Mouse (Mus musculus) frontal cortex, adult 2 months (tissue): Measurements from ENCODE around the gene Zan. TPM values are rescaled to one million over a fixed set of nuclear protein-coding genes. Genes with fewer than 3 reads are reported as not detected.

Source experiments
- DNase-seq, 2 experiments: peaks; one replicate each; pipeline ENCODE4 v3.0.0; 2022; ENCODE audit warnings: low spot score in 1 of 2; ENCODE audit errors: extremely low spot score in 1 of 2
- polyA plus RNA-seq: library from polyadenylated mRNA; depleted of rRNA; stranded (reverse); fragments of >200 nt; gene quantifications from 2 replicates; pipeline ENCODE4 v1.2.3, GENCODE M21; 2012; rRNA removed

The Zan gene
- polyA plus RNA-seq, 1 experiment, result 0.20 TPM

GRCm38 (mm10) chr5:137335066-137335465 lies 141.8 kb downstream of the Zan start:
- DNase-seq, result no peak

- DNase-seq, result no peak
These were observed 142.5 kb downstream of the Zan start for GRCm38 (mm10) chr5:137334317-137334716.

DNA sequence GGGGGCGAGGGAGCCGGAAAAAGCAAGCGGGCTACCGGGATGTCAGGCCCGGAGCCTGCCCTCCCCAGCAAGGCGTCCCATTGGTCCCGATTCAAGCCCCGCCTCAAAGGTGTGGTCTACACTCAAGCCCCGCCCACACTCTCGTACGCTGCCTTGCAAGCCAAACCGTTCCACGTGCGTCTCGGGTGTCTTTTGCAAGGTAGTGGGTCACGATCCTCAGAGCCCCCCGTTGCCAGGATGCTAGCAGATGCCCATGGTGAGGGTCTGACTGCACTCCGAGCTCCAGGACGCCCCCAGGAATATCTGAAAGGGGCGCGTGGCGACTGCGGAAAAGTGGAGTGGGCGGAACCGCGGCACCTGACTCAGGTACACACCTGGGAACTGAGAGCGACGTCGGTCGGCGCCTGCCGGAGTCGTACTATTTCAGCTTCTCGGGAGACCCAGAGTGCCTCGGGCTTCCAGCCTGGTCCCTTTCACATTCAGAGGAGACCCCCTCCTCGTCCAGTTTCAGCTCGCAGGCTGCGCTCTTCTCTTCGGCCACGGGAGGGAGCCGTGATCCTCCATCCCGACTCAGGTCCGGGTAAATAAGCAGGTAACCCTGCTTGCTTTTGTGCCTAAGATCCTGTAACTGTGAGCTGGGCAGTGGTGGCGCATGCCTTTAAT lies 143.2 kb downstream of the Zan start, which contains the start of gene Slc12a9:
Gene Slc12a9, minus strand, starts transcription at position 86 of the 663 bp plus-strand sequence.
- peak; percentile 91 to 93 for DNase-seq

DNA sequence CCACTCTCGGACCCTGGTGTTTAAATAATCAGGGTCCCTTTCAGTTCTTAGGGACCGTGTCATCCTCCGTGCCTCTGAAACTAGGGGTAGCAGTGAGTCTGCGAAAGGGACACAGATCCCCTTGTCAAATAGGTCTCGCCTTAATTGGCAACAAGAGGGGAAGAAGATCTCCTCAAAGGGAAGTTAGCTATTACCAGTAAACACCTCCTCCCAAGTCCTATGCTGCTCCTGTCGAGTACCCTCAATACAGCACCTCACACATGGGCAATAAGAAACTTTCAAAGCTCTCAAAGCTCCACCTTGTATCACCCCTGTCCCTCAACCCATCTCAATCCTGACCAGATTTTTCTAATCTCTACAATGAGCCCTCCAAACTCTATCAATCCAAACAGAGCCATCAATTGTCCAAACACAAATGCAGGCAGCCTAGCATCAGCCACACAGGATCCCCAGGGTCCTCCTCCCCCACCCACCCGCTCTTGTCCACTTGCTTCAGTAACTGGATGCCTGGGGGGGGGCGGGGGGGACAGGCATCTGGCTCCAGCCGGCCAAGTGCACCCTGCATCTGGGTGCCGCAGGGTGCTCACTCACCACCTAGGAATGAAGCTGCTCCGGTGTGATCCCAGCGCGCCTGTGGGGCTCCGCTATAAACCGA lies 143.9 kb downstream of the Zan start:
- DNase-seq, result no peak

- DNase-seq, result no peak
These were observed 146.0 kb downstream of the Zan start for GRCm38 (mm10) chr5:137330910-137331309.

Other genes starting within 250 kb of the Zan start
- 63.7 and 65.6 TPM in 2 replicates for gene Ache, start 189.5 kb downstream of the Zan start, polyA plus RNA-seq
- gene Ufsp1, start 182.4 kb downstream of the Zan start, polyA plus RNA-seq, result 12.4 and 13.1 TPM in 2 replicates
- 268 and 278 TPM in 2 replicates for gene Srrt, start 169.4 kb downstream of the Zan start, polyA plus RNA-seq
- 8.5 and 9.0 TPM in 2 replicates for gene Trip6, start 162.7 kb downstream of the Zan start, polyA plus RNA-seq
- 32.6 and 34.6 TPM in 2 replicates for gene Slc12a9, start 143.5 kb downstream of the Zan start, polyA plus RNA-seq
- gene Ephb4, start 127.0 kb downstream of the Zan start, polyA plus RNA-seq, result 5.6 and 6.0 TPM in 2 replicates
- 51.7 and 52.3 TPM in 2 replicates for gene Pop7, start 25.5 kb upstream of the Zan start, polyA plus RNA-seq
- gene Gigyf1, start 41.5 kb upstream of the Zan start, polyA plus RNA-seq, result 51.1 and 56.4 TPM in 2 replicates
- gene Epo, start 56.2 kb upstream of the Zan start, polyA plus RNA-seq, result not detected in 2 replicates
- gene Gnb2, start 56.4 kb upstream of the Zan start, polyA plus RNA-seq, result 635 and 662 TPM in 2 replicates
- gene Actl6b, start 76.5 kb upstream of the Zan start, polyA plus RNA-seq, result 184 and 199 TPM in 2 replicates
- gene Tfr2, start 92.8 kb upstream of the Zan start, polyA plus RNA-seq, result 14.1 and 14.5 TPM in 2 replicates
- 46.1 and 59.6 TPM in 2 replicates for gene Mospd3, start 124.0 kb upstream of the Zan start, polyA plus RNA-seq
- gene Pcolce, start 136.7 kb upstream of the Zan start, polyA plus RNA-seq, result 14.3 and 17.0 TPM in 2 replicates
- gene Fbxo24, start 151.9 kb upstream of the Zan start, polyA plus RNA-seq, result 0.30 and 0.36 TPM in 2 replicates
- gene Lrch4, start 152.1 kb upstream of the Zan start, polyA plus RNA-seq, result 15.6 and 19.9 TPM in 2 replicates
- gene Gm20605, start 152.1 kb upstream of the Zan start, polyA plus RNA-seq, result 13.3 and 14.4 TPM in 2 replicates
- gene Sap25, start 164.3 kb upstream of the Zan start, polyA plus RNA-seq, result 27.8 and 34.4 TPM in 2 replicates
- 0.48 and 0.86 TPM in 2 replicates for gene Irs3, start 168.7 kb upstream of the Zan start, polyA plus RNA-seq
- gene Agfg2, start 207.7 kb upstream of the Zan start, polyA plus RNA-seq, result 32.4 and 32.9 TPM in 2 replicates